Mouse (Mus musculus) gastrocnemius, postnatal 25 days (tissue): ENCODE measurements around the gene Knop1. TPM values are rescaled to one million over a fixed set of nuclear protein-coding genes. Genes with fewer than 3 reads are reported as not detected.

Experiments
- DNase-seq: peaks from one replicate; pipeline ENCODE4 v3.0.0; 2022
- total RNA-seq, 2 experiments: library from RNA; stranded (reverse); gene quantifications; 1 replicate in 1 of 2; 2 replicates in 1 of 2; pipeline ENCODE4 v1.2.3; 2021

Gene Knop1
- total RNA-seq, 2 experiments from 2014 or later = 23.5 to 26.0 TPM

DNA sequence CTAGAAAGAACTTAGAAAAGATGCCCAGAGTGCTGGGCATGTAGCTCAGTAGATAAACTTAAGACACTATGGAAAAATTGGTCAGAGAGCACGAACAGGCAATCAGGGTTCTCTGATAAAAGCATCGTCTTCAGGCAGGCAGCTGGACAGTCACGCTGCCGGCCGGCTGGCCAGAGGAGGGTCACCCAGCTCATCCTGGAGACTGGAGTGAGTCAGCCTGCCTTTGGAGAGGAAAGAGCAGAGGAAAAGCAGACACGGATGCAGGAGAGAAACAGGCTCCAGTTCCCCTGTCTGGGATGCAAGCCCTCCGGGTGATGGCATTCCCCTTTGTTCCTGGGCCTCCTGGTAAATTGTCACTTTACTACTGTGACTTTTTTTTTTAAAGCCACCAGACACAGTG, 58.5 kb downstream of the Knop1 start:
- no peak for DNase-seq

DNA sequence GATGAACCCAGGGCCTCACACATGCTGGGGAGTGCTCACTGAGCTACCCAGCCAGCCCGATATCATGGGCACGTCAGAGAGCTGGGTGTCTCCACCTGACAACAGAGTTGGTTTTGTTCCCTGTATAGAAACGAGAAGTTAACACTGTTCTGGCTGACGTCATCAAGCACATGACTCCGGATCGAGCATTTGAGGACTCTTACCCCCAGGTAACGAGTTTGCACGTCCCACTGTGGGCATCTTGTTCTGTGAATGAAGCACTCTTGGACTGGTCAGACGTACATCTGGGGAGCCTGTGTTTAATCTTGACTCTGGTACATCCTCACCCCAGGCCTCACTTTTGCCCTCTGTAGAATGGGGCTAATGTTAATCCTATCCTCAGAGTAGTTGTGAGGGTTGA, 59.2 kb downstream of the Knop1 start:
- no peak for DNase-seq

DNA sequence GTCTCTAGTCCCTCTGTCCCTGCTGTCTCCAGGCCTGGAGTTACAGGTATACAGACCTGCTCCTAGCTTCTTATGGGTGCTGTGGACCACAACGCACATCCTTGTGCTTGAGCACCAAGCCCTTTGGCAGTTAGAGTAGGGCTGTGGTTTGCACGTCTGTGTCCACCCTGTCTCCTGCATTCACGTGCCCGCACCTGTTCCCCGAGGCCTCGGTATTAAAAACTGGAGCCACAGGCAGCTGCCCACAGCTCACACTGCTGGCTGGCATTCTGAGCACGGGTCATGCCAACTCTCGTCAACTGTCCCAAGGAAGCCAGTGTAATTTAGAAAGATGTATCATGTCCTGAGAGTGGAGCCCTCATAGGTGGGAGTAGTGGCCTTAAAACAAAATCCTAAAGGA, 60.3 kb downstream of the Knop1 start:
- no peak for DNase-seq

DNA sequence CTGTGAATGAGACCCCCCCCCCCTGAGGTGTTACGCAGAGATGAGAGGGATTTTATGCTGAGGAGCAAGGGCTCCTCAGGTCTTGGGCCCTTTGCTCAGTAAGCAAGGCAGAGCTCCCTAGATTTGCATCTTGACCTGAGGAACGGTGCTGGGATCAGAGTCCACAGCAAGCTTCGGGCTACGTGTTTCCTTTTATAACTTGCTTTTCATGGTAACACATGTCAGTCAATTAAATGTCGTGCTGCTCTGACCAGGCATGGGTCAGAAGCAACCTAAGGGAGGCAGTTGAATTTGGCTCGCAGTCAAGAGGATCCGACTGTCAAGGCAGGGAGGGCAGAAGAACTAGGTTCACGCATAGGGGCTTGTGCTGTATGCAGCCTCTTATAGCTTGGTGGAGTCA, 62.2 kb downstream of the Knop1 start:
- no peak for DNase-seq

Other genes with a start within 250 kb of the Knop1 start
- gene Gde1, start 150.5 kb downstream of the Knop1 start, total RNA-seq = 10 to 100 TPM; 32.7 to 38.1 TPM
- 1 to 10 TPM; 2.4 to 2.8 TPM for gene Ccp110, start 143.7 kb downstream of the Knop1 start, total RNA-seq
- 10 to 100 TPM; 16.5 to 18.7 TPM for gene Vps35l, start 116.0 kb downstream of the Knop1 start, total RNA-seq
- under 1 TPM; 0.13 to 0.16 TPM for gene Iqck, start 502 bp downstream of the Knop1 start, total RNA-seq
- 10 to 100 TPM; 12.3 to 16.7 TPM for gene Gprc5b, start 139.0 kb upstream of the Knop1 start, total RNA-seq